Mouse (Mus musculus): ENCODE results near the gene Larp1.

Larp1 gene

DNA sequence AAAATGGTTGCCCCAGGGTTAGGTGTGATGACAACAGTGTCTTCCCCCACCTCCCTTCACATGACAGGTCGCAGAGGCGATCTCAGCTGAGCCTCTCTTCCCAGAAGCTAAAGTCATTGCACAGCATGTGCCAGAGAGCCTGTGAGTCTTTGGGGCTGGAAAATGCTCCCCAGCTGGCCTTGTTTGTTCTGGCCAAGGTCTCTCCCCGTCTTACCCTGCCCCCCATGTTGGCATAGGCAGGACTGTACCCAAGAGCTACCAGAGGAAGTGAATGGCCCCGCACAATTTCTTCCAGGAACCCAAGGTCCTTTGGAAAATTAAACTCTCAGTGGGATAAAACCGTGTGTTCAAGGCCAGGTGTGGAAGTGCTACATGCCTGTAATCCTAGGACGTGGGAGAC is 5.1 kb upstream of the Larp1 start:
- no peak for DNase-seq

DNA sequence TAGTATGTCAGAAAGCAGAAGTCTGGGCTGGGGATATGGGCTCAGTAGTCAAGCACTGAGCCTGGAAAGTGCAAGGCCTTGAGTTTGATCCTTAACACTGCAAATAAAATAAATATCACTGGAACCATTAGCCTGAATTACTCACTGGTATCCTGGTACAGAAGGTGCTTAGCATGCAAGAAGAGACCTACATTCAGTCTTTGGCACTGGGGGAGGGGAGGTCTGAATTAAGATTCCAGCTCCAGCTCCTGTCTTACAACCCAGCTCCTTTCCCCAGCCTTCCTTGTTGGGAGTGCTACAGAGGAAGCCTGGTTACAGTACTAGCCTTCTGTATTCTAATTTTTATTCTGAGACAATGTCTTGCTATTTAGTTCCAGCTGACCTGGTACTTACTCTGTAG is 3.8 kb upstream of the Larp1 start:
- no peak for DNase-seq

DNA sequence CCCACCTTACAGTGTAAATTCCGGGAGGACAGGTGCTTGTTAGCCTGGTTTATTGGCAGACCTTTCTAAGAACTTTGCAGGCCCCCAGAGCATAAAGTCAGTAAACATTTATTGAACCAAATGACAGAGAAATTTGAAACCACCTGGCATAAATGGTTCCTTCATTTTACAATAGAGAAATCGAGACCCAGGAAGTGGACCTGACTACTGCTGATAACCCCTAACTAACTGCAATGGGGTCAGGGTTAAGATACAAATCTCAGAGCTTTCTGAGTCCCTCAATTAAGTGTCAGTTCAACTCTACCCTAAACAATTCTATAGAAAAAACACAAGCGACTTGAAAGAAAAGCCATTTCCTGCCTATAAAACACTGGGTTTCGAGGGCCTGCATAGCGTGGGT is 851 bp upstream of the Larp1 start:
- DNase-seq: no peak

DNA sequence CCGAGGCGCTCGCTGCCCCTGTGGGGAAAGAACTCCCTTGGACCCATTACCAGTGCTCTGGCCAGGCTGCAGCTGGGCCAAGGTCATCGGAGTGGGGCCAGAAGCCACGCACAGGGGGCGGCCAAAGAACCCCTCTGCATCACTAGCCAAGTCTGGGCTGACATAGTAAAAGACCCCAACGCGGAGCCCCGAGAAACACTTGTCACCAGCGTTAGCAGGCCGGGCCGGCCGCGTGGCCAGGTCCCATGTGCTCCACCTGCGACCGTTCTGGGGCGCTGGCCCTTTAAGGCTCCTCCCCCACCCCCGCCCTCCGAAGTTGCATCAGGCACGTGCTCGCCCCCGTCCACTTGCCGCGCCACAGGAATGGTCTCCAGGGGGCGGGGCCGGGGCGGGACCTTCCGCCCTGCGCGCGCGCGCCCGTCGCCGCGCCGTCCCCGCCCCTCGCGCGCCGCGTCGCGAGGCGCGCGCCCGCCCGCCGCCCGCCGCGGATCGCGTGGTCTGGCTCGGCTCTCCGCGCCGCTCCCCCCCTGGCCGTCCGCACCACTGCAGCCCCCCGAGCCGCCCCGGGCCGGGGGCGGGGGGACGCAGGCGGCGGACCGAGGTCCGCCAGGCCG is 320 bp upstream of the Larp1 start:
- peak; percentile 83 for DNase-seq

DNA sequence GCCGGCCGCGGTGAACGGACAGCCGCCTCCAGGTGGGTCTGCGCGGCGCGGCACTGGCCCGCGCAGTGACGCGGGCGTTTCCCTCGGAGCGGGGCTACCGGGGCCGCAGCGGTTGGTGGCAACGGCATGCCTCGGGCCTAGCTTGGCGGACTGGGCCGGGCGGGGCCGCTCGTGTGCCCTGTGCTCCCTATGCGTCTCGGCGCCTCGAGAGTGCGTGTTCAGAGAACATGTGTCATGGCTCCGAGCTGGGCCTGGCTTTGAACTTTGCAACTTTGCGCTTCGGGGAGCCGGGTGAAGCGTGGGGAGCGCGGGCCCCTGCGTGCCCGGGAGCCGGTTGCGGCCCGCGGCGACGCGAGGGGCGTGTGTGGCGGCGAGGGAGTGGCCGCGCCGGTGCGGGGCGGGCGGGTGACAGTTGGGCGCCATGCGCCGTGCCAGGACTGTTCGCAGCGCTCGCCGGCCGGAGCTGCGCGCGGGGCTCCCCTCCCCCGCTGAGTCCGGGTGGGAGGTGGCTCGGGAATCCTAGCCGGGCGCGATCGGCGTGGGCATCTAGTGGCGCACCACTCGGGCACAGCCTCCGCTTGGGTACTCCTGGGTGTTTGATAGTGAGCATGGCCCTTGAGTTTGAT is 765 bp downstream of the Larp1 start:
- peak; percentile 63 for DNase-seq

DNA sequence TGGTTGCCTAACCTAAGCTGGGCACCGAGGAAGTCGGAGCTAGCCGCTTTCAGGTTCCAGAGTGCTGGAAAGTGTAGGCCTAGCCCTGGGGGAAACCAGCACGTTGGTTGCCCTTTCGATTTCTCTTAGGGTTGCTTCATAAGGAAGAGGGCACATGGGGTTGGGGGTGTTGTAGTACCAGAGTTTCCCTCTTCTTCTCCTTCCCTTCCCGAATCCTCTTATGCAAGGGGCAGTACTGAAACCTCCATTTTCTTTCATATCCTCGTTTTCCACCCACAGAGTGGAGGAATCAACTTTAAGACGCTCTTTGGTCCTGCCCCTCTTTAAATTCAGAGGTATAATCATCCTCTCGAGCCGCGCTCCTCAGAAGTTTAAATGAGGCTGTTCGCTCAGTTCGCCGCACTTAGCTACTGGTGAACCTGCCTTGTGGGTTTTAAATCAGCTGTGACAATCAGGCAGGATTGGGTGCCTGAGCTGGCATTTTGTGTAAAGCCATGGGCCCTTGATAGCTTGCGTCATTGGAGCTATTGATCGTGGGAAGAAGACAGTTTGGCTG is 1.4 kb downstream of the Larp1 start:
- DNase-seq: no peak

DNA sequence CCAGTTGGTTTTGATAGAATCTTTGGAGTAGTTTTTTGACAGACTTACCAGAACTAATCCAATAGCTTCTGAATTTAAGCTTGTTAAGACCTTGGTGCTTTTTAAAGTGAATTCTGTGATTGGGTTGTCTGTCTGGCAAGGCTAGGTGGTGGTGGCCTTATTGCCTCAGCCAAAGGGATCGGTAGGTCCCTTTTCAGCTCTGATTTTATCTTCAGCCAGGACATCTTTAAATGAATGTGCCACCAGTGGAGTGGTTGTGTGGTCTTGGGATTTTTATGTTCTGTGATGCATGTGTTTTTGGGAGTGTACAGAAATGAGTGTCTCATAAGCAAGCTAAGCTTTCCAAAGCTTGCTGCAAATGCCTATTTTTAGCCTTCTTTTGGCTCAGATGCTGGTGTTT is 2.1 kb downstream of the Larp1 start:
- no peak for DNase-seq

DNA sequence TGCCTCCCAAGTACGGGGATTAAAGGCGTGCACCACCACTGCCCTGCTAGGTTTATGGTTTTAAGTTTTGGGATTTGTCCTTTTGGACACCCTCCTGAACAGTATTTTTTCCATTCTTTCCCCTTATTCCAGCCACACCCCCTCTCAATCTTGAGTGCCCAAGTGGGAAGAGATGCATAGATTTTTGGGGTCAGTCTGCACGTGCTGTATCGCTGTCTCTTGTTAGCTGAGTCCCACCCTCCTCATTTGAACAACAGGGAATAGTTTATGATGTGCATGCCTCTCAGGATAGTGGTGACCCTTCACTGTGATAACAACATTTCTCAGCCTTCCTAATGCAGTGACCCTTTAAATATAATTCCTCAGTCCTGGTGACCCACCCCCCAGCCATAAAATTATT is 2.9 kb downstream of the Larp1 start:
- no peak for DNase-seq

DNA sequence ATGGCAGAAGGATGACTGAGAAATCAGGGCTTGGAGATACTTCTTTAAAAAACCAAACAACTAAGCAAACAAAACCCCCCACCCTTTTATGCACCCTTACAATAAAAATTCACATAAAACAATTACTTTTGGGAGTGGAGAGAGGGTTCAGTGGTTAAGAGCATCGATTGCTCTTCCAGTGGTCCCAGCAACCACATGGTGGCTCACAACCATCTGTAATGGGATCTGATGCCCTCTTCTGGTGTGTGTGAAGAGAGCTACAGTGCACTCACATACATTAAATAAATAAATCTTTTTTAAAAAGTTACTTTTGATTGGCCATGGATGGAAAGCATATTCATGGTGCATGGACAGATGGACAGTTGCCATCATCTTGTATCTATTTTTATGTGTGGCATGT is 3.8 kb downstream of the Larp1 start:
- DNase-seq: no peak

DNA sequence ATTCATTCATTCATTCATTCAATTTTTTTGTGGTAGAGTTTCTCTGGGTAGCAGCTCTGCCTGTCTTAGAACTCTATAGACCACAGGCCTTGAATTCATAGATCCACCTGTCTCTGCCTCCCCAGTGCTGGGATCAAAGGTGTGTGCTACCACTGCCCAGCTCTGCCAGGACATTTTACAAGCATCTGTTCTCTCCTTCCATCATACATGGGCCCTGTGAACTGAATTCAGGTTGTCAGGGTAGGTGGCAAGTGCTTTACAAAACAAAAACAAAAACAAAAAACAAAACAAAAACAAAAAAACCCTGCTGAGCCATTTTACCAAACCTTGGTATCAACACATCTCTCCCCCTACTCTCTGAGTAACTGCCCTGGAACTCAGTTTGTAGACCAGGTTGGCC is 4.2 kb downstream of the Larp1 start:
- no peak for DNase-seq

DNA sequence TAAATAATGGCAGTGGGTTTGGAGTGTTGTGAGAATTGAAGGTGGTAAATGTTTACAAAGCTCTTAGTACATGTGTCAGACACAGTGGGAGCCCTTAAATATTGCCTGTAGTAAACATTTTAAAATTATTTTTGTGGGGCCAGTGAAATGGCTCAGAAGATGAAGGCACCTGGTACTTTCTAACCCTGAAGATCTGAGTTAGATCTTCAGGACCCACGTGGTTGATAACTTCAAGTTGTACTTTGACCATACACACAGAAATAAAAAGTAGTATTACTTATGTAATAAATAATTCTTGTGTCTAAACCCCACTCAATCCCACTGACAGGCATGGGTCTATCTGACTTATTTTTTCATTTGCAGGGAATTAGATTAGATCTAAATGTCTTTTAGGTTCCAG is 5.7 kb downstream of the Larp1 start:
- DNase-seq: no peak

DNA sequence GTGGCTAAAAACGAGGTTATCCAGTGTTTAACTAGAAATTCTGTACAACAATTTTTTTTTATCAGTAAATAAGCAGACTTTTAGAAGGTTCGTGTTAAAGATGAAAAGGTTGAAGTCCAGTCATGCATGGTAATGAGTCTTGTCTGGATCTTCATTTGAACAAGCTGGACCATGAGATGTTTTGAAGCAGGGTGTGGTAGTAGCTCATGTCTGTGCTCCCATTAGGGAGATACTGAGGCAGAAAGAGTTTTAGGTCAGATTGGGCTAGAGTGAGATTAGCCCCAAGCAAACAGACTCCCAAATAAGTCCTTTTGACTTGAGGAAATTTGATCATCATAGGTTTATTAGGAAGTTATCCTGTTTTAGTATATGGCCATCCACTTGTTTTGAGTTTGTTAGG is 6.5 kb downstream of the Larp1 start:
- no peak for DNase-seq

DNA sequence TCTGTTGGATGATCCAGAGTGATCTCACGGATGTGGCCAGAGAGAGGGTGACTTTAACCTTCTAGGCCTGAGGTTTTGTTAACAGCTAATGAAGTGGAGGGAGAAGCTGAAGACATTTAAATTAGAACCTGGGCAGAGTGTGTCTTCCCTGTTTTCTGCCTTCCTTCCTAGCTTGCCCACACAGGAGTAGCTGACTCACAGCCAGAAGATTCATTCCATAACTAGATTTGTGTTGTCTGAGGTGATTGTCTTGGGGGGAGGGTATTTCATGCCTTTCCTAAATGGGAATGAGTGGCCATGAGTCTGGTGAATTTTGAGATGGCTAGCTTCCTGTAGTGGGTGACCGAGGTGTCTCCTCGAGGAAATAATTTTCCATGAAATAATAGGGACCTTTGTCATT is 7.5 kb downstream of the Larp1 start:
- DNase-seq: no peak

DNA sequence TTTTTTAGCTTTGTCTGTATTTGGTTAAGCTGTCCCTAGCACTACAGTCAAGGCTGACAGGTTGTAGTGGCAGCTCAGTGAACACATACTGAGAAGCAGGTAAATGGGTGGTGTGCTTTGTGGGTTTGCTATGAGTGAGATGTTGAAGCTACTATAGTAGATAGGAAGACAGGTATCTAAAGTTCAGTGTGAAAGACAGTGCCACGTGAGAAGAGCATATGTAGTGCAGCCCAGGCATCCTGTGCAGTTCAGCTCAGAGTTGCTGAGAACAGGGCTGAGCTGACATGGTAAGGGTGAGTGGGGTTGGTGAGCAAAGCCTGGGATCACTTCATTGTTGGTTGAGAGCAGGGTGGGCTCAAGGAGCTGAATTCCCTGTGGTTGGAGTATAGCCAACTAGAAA is 8.6 kb downstream of the Larp1 start:
- DNase-seq: no peak

DNA sequence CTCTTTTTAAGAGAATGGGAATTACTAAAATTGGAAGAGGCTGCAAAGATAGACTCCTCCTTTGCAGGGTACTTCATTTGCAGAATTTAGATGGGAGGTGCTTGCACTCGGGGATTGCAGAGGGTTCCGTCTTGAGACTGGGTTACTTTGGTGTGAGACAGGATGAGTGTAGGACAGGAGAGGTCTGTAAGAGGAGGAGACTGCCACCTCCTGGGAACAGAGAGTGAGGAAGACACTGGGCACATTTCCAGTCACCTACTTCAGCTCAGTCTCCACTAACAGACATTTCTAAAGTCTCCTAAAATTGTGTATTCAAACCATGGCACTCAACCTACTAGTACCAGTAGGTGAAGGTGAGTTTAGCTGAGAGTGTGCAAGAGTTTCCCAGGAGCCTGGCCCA is 9.4 kb downstream of the Larp1 start:
- no peak for DNase-seq

DNA sequence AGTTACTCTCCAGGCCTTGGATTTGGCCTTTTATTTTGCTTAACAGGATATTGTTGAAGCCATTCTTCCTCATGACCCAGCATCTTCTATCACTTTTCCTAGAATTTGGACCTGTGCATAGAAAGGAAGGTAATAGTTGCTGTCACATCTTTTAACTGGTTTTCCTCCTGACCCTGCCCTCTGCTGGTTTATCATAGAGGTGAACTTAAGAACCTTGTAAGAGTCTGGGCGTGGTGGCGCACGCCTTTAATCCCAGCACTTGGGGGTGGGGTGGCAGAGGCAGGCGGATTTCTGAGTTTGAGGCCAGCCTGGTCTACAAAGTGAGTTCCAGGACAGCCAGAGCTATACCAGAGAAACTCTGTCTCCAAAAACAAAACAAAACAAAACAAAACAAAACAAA is 9.8 kb downstream of the Larp1 start:
- no peak for DNase-seq

DNA sequence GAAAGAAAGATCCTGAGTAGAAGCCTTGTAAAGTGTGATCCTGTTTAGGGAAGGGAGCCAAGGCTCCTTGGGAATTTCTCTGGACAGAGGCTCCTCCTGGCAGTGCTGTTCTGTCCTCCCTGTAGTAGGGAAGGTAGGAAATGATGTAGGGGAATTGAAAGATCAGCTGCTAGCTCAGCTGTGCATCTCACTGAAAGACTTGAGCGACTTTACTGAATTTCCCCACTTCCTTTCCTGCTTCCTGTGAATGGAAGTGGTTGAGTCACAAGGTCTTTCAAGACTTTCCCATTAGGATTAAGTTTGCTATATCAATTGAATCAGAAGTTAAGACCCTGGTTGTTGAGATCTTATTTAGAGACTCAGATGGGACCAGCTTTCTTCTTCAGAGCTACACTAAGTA is 12.2 kb downstream of the Larp1 start:
- no peak for DNase-seq

DNA sequence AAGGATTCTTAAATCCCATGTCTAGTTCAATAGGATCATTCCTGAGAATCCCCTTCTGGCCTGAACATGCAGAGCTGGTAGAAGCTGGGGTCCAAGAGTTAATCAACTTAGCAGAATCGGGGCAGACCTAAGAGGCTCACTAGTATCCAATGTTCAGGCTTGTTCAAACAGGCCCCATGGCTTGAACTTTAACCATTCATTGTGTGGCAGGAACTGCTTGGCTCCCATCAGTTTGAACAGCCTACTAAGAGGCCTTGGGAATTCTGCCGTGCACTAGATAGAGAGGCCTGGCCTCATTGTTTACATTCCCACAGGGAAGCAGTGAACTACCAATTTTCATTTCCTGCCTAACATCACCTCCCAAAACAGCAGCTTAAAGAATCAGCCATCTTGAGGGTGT is 12.8 kb downstream of the Larp1 start:
- DNase-seq: no peak

DNA sequence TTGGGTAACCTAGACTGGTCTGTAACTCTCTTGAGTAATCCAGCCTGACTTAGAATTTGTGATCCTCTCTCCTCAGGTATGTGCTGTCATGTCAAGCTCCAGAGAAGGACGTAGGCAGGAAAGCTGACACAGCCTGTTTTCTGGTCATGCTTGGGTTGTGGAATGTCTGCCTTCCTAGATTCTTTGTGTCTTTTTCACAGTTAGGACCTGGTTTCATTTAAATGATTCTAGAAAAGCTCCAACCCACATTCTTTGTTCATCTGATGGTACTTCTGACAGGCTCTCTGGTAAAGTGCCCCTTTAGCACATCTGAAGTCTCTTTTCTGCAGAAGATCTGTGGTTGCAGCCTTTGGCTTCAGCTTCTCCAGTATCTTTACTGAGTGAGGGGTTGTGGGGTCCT is 15.4 kb downstream of the Larp1 start:
- DNase-seq: no peak

DNA sequence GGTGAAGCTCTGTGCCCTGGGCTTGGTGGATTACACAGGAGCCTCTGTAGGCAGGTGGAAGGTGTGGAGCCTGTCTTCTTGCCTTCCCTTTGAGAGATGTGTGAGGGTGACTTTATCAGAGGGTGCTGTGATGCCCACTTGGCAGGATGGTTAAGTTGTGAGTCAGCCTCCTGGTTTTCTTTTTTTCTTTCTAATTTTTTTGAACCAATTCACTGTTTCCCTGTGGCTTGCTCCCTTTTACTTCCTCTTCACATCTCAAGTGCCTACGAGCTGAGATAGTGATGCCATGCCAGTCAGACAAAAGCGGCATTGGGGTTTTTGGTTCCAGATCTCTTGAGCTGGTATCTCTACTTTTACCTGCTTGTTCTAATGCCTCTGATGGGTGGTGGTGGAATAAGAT is 15.8 kb downstream of the Larp1 start:
- no peak for DNase-seq

DNA sequence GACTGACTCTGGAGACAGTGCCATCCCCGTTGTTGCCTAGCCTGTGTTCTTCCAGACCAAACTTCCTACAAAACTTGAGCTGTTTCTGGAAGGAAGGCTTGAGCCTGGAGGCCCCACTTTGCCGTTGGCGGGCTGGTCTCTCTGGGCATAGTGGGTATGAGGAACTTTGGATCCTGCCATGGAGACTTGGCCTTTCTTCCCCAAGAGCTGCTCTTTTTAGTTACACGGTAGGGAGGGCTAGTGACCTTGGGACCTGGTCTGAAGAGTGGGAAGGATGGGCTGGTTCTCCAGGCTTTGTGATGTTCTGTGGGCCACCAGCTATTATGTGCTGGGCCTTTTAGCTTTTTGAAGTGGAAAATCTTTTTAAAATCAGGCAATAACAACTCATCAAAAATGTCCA is 17.0 kb downstream of the Larp1 start:
- peak; percentile 36 for DNase-seq

DNA sequence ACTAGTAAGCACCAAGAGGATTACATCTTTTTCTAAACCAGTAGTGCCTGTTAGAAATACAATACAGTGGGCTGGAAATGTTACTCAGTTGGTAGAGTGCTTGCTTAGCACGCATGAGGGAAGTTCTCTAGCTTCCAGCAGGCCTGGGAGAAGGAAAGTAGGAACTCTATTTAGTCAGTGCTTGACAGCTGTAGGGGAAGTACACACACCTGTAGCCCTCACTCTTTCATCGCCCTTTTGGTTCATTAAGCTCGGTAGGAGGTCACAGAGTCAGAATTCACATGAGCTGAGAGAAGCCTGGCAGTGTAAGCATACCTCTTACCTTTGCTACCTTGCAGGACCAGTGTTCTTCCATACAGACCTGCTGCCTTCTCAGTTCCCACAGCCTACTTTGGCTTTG is 17.5 kb downstream of the Larp1 start:
- no peak for DNase-seq

DNA sequence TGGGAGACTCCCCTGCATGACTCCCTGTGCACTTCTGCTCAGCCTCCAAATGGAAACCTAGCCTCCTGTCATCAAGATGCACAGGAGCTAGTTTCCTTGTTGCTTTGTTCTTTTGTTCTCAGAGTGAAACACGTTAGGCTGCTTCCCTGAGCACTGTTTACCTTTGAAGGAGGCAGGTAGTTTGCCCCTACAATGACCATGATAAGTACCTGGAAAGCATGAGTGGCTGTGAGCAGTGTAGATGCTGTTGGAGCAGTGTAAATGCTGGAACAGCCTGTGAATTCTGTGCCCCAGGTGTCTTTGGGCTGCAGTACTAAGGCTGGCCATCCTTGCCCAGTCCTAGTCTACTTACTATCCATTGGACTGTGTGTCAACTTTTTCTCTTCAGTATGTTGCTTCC is 18.0 kb downstream of the Larp1 start:
- DNase-seq: no peak

DNA sequence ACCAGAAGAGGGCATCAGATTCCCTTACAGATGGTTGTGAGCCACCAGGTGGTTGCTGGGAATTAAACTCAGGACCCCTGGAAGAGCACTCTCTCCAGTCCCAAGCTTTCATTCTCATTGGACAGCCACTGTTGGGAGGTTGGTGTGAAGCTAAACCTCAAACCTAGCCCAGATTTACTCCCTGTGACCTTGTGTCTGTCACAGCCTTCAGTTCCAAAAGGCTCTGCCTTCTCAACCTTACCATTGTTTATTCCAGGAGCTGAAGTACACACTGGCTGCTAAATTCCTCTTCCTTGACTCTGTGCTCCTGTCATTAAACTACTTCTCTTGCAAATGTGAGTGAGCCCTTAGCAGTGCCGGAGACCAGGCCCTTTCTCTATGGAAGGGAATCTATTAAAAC is 20.1 kb downstream of the Larp1 start:
- DNase-seq: no peak

DNA sequence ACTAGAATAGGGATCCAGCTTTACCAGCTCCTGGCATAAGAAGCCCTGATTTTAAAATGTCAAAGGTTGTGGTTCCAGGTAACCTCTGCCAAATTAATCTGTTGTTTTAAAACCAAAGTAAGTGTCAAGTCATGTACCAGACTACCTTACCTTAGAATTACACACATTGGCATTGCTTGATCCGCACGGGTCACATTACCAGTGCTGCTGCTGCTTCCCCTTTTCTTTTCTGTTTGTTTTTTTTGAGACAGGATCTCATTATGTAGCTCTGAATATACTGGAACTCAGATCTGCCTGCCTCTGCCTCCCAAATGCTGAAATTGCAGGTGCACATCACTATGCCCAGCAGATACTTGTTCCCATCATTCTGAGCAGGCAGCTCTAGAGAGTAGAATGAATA is 21.0 kb downstream of the Larp1 start:
- DNase-seq: no peak
